Mouse (Mus musculus) urinary bladder, adult 18-20 months (tissue): ENCODE data around the gene Gck.

Experiments
- DNase-seq, 2 experiments: peaks; one replicate each; pipeline ENCODE4 v3.0.0; 2022; ENCODE audit warnings: low spot score in 2 of 2, mixed read lengths in 2 of 2

The Gck gene

GRCm38 (mm10) chr11:5949586-5950352 lies at the start of gene Gck:
Gene Gck (minus strand): TSS chr11:5950081.
- DNase-seq: no peak

- DNase-seq: no peak
Observed at GRCm38 (mm10) chr11:5998472-5998871, 48.6 kb upstream of the Gck start.

- DNase-seq: peak; percentile 71 to 72
Observed at GRCm38 (mm10) chr11:5995989-5996388, 46.1 kb upstream of the Gck start.

GRCm38 (mm10) chr11:5994880-5995279 lies 45.0 kb upstream of the Gck start:
- no peak for DNase-seq

GRCm38 (mm10) chr11:5994212-5994611 lies 44.3 kb upstream of the Gck start:
- DNase-seq: no peak

- no peak for DNase-seq
Observed at GRCm38 (mm10) chr11:5990910-5991309, 41.0 kb upstream of the Gck start.

- no peak for DNase-seq
Observed at GRCm38 (mm10) chr11:5989954-5990593, 40.2 kb upstream of the Gck start.

- no peak for DNase-seq
Observed at GRCm38 (mm10) chr11:5988126-5988525, 38.2 kb upstream of the Gck start.

GRCm38 (mm10) chr11:5983629-5984028 lies 33.7 kb upstream of the Gck start:
- no peak for DNase-seq

GRCm38 (mm10) chr11:5981323-5981722 lies 31.4 kb upstream of the Gck start:
- no peak for DNase-seq

GRCm38 (mm10) chr11:5980561-5980960 lies 30.7 kb upstream of the Gck start:
- DNase-seq: no peak

GRCm38 (mm10) chr11:5980108-5980507 lies 30.2 kb upstream of the Gck start:
- DNase-seq: no peak

GRCm38 (mm10) chr11:5979088-5979487 lies 29.2 kb upstream of the Gck start:
- DNase-seq: no peak

- no peak for DNase-seq
Observed at GRCm38 (mm10) chr11:5976106-5976505, 26.2 kb upstream of the Gck start.

- DNase-seq: no peak
Observed at GRCm38 (mm10) chr11:5975068-5975467, 25.2 kb upstream of the Gck start.

- no peak for DNase-seq
Observed at GRCm38 (mm10) chr11:5974053-5974452, 24.2 kb upstream of the Gck start.

GRCm38 (mm10) chr11:5973151-5973550 lies 23.3 kb upstream of the Gck start:
- DNase-seq: no peak

GRCm38 (mm10) chr11:5971202-5971601 lies 21.3 kb upstream of the Gck start:
- DNase-seq: no peak

- DNase-seq: no peak
Observed at GRCm38 (mm10) chr11:5968223-5968622, 18.3 kb upstream of the Gck start.

GRCm38 (mm10) chr11:5966751-5967150 lies 16.9 kb upstream of the Gck start:
- DNase-seq: peak; percentile 44 to 54

GRCm38 (mm10) chr11:5965865-5966264 lies 16.0 kb upstream of the Gck start:
- no peak for DNase-seq

- no peak for DNase-seq
Observed at GRCm38 (mm10) chr11:5960051-5960450, 10.2 kb upstream of the Gck start.

- DNase-seq: peak; percentile 90 to 96
Observed at GRCm38 (mm10) chr11:5955546-5956276, 5.8 kb upstream of the Gck start, which contains the start of gene Ykt6. Gene Ykt6 (plus strand): TSS chr11:5955693.
